In the genomic region with DNA sequence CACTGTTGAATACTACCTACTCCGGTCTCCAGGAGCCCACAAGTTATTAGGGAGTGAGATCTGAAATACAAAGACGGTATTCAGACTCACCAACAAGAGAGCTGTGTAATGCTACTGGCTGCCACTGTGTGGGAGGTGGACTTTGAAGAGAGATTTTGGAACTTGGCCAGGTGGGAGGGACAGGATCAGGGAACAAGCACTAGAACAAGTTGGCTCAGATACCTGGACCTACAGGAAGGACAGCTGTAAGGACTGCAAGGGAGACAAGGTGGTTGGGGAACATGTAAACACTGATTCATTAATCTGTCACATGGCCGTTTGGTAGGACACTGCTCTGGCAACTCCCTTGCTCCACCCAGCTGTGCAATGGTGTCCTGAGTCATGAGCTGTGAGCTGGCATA, we compare ENCODE assay signal across 9 mouse cellular contexts. TPM values are rescaled to one million over a fixed set of nuclear protein-coding genes. Genes with fewer than 3 reads are reported as not detected.
A peak's percentile ranks its signal among the peaks of the same experiment; 100 is the strongest.
DNase-seq lines count a peak whose midpoint lies in the region; ATAC-seq and TF ChIP-seq lines count a peak whose summit lies in the region.
"Had no signal": no experiment of that assay in that cellular context is flagged by ENCODE, and none has a peak within 500 bp of the region (broad histone marks: within the 10 kb centered on the region; RNA-seq: fewer than 3 reads in every experiment).

No protein-coding gene starts in this region.

- H3K27ac ChIP-seq in heart, embryonic 10.5 days = no peak overlapping the region
- H3K27ac ChIP-seq in lung, embryonic 14.5 days (ENCODE audit: low read depth) = no peak overlapping the region

- H3K4me1 ChIP-seq in heart, embryonic 10.5 days = no peaks in the 10 kb centered on the region
- H3K4me1 ChIP-seq in lung, embryonic 14.5 days (ENCODE audit: insufficient read depth) = no peaks in the 10 kb centered on the region

- peak; percentile 86 for DNase-seq in heart, adult 11 months
- no peak for DNase-seq in heart, embryonic 10.5 days (ENCODE audit: low spot score)
- DNase-seq in 3134 (ENCODE audit: extremely low read depth, insufficient read length, low spot score) = peak; percentile 72
- peak; percentile 100 for DNase-seq in fat pad, adult 2 months (ENCODE audit: extremely low read depth, low read depth, low spot score)
- peak; percentile 78 for DNase-seq in lung, embryonic 14.5 days
- no peak for DNase-seq in embryo, embryonic 9.5 days (ENCODE audit: extremely low spot score)
- no peak for DNase-seq in right cerebral cortex, postnatal 25 days
- DNase-seq in gastrocnemius, adult 8-10 months (ENCODE audit: low spot score in 2 of 2) = no peak
- DNase-seq: right cerebral cortex, postnatal 4 days had no signal

- peak; percentile 78 for ATAC-seq in lung, embryonic 14.5 days (ENCODE audit: insufficient read depth)

- H3K9ac ChIP-seq in lung, embryonic 14.5 days = no peak overlapping the region

- H3K27me3 ChIP-seq in heart, embryonic 10.5 days (ENCODE audit: insufficient read depth, poor library complexity, severe bottlenecking) = no peaks in the 10 kb centered on the region
- no peaks in the 10 kb centered on the region for H3K27me3 ChIP-seq in lung, embryonic 14.5 days (ENCODE audit: insufficient read depth, low read length)

- 69% methylated on average over 3 of the region's 3 CpGs for whole genome bisulfite sequencing in heart, embryonic 10.5 days
- 29% methylated on average over 3 of the region's 3 CpGs for WGBS in lung, embryonic 14.5 days

- H3K4me3 ChIP-seq in heart, embryonic 10.5 days = no peak overlapping the region
- no peak overlapping the region for H3K4me3 ChIP-seq in lung, embryonic 14.5 days (ENCODE audit: low read depth, low read length)

- no peaks in the 10 kb centered on the region for H3K9me3 ChIP-seq in heart, embryonic 10.5 days
- H3K9me3 ChIP-seq in lung, embryonic 14.5 days (ENCODE audit: low read depth, low read length) = no peaks in the 10 kb centered on the region

- H3K4me2 ChIP-seq in lung, embryonic 14.5 days = no peak overlapping the region

- no peaks in the 10 kb centered on the region for H3K36me3 ChIP-seq in heart, embryonic 10.5 days
- no peaks in the 10 kb centered on the region for H3K36me3 ChIP-seq in lung, embryonic 14.5 days (ENCODE audit: insufficient read depth)

- no peak for TF ChIP-seq CTCF in lung, embryonic 14.5 days (IDR thresholded peaks at IDR 0.05; ENCODE audit: low read depth)

RNA-seq across cellular contexts. Expression of gene Sowahc, which starts 19.4 kb away (rescaled TPM):
- 4.7 and 6.3 TPM in 2 replicates for polyA plus RNA-seq in heart, embryonic 10.5 days (2016; fragmentation: Nextera tagmentation; extraction: Ambion mirVana)
- polyA plus RNA-seq in lung, embryonic 14.5 days (2014; fragmentation: Nextera tagmentation; extraction: Ambion mirVana) = 9.5 and 10.5 TPM in 2 replicates
- total RNA-seq in gastrocnemius, adult 8-10 months (2022) = under 1 TPM; 0.56 to 0.81 (median 0.59) TPM

RNA-seq across cellular contexts. Expression of gene Sept10, which starts 19.5 kb away (rescaled TPM):
- 35.6 and 37.9 TPM in 2 replicates for polyA plus RNA-seq in heart, embryonic 10.5 days (2016; fragmentation: Nextera tagmentation; extraction: Ambion mirVana)
- polyA plus RNA-seq in lung, embryonic 14.5 days (2014; fragmentation: Nextera tagmentation; extraction: Ambion mirVana) = 68.5 and 69.4 TPM in 2 replicates
- total RNA-seq in gastrocnemius, adult 8-10 months (2022) = 1 to 10 TPM; 5.0 to 7.8 (median 6.5) TPM

Comparison
In these comparisons a context has a peak if more than half of its experiments do, and no peak if none do; other contexts are left out.
1. DNase-seq: peak in heart, adult 11 months (single experiment), 3134 (single experiment), fat pad, adult 2 months (single experiment) and lung, embryonic 14.5 days (single experiment); none in heart, embryonic 10.5 days (single experiment), embryo, embryonic 9.5 days (single experiment), right cerebral cortex, postnatal 25 days (single experiment) and gastrocnemius, adult 8-10 months (0 of 2).